Mouse (Mus musculus) left cerebral cortex, postnatal 14 days (tissue): Measurements from ENCODE around the gene Atp6v0d1. TPM values are rescaled to one million over a fixed set of nuclear protein-coding genes. Genes with fewer than 3 reads are reported as not detected.
"Not testable (repeated sequence)": the region's sequence is repeated elsewhere in the genome, so short reads cannot be mapped to it uniquely, and the experiment has no call there.

Experiments
- DNase-seq, 2 experiments: peaks; one replicate each; pipeline ENCODE4 v3.0.0; 2021 to 2022; ENCODE audit warnings: low spot score in 2 of 2, mixed read lengths in 1 of 2
- intact Hi-C: fragments of 180-260 bp; cut with DNase I; formaldehyde crosslinking; loops from one replicate; pipeline ENCODE4 v1.15.1; 2025
- total RNA-seq, 2 experiments: library from RNA; stranded (reverse); gene quantifications; 2 replicates each; pipeline ENCODE4 v1.2.3; 2021

The Atp6v0d1 gene
- total RNA-seq, 2 experiments from 2014 or later: 347 to 370 TPM

GRCm38 (mm10) chr8:105592431-105592830, 26.6 kb upstream of the Atp6v0d1 start:
- no peak for DNase-seq
- intact Hi-C loops: no loop called here

GRCm38 (mm10) chr8:105579719-105580118, 13.9 kb upstream of the Atp6v0d1 start:
- no peak for DNase-seq
- intact Hi-C loops: no loop called here

GRCm38 (mm10) chr8:105575538-105575937, 9.7 kb upstream of the Atp6v0d1 start:
- peak in 1 of 2 experiments; percentile 17 for DNase-seq
- intact Hi-C loops: no loop called here

- intact Hi-C loops: no loop called here
- no peak for DNase-seq
Observed at GRCm38 (mm10) chr8:105574741-105575140, 8.9 kb upstream of the Atp6v0d1 start.

- intact Hi-C loops: no loop called here
- no peak for DNase-seq
Observed at GRCm38 (mm10) chr8:105573427-105573826, 7.6 kb upstream of the Atp6v0d1 start.

- peak in 1 of 2 experiments; percentile 22 for DNase-seq
Observed at GRCm38 (mm10) chr8:105571810-105572209, 6.0 kb upstream of the Atp6v0d1 start.

GRCm38 (mm10) chr8:105566703-105567595, 1.1 kb upstream of the Atp6v0d1 start:
- intact Hi-C loops: loop anchor here (2.0 kb wide), 1 partner anchor 38 kb away; the partner anchor contains the start of gene Ripor1
- DNase-seq: no peak

More at GRCm38 (mm10) chr8:105571810-105572209, 6.0 kb upstream of the Atp6v0d1 start:
- intact Hi-C loops: no loop called here

GRCm38 (mm10) chr8:105565401-105565881, 406 bp downstream of the Atp6v0d1 start:
- peak in 1 of 2 experiments; percentile 42 for DNase-seq
- intact Hi-C loops: no loop called here

GRCm38 (mm10) chr8:105564573-105565229, 1.1 kb downstream of the Atp6v0d1 start:
- intact Hi-C loops, DNase-seq: not testable (repeated sequence)

- DNase-seq: no peak
- intact Hi-C loops: no loop called here
Observed at GRCm38 (mm10) chr8:105563871-105564270, 2.0 kb downstream of the Atp6v0d1 start.

- intact Hi-C loops: no loop called here
- no peak for DNase-seq
Observed at GRCm38 (mm10) chr8:105562863-105563262, 3.0 kb downstream of the Atp6v0d1 start.

- intact Hi-C loops: no loop called here
- no peak for DNase-seq
Observed at GRCm38 (mm10) chr8:105555230-105555629, 10.6 kb downstream of the Atp6v0d1 start.

- intact Hi-C loops: loop anchor here (5.0 kb wide), 1 partner anchor 37 kb away; the partner anchor contains the start of gene Hsd11b2
- peak; percentile 72 for DNase-seq
Observed at GRCm38 (mm10) chr8:105554087-105554486, 11.8 kb downstream of the Atp6v0d1 start.

GRCm38 (mm10) chr8:105552824-105553223, 13.0 kb downstream of the Atp6v0d1 start:
- intact Hi-C loops: loop anchor here (5.0 kb wide), 1 partner anchor 36 kb away; the partner anchor contains the start of gene Hsd11b2
- no peak for DNase-seq

GRCm38 (mm10) chr8:105552032-105552431, 13.8 kb downstream of the Atp6v0d1 start:
- intact Hi-C loops: loop anchor here (5.0 kb wide), 1 partner anchor 35 kb away; the partner anchor contains the start of gene Hsd11b2
- DNase-seq: no peak

- no peak for DNase-seq
Observed at GRCm38 (mm10) chr8:105550083-105550482, 15.8 kb downstream of the Atp6v0d1 start.

GRCm38 (mm10) chr8:105549506-105549905, 16.3 kb downstream of the Atp6v0d1 start:
- intact Hi-C loops: no loop called here
- no peak for DNase-seq

More at GRCm38 (mm10) chr8:105550083-105550482, 15.8 kb downstream of the Atp6v0d1 start:
- intact Hi-C loops: loop anchor here (5.0 kb wide), 1 partner anchor 33 kb away; the partner anchor contains the start of gene Hsd11b2

GRCm38 (mm10) chr8:105546384-105547350, 19.2 kb downstream of the Atp6v0d1 start:
- intact Hi-C loops: no loop called here
- DNase-seq: no peak

- intact Hi-C loops: no loop called here
- peak; percentile 40 to 63 for DNase-seq
Observed at GRCm38 (mm10) chr8:105545249-105545648, 20.6 kb downstream of the Atp6v0d1 start.
